Mouse (Mus musculus): ENCODE measurements around the gene Bicd1. TPM values are rescaled to one million over a fixed set of nuclear protein-coding genes. Genes with fewer than 3 reads are reported as not detected.

Gene Bicd1
- polyA plus RNA-seq, 1 experiment from 2014 or later = 29.6 TPM

- peaks cover 5% of the 10 kb centered on the region; the same call in 1 of the 2 replicates for H3K9me3 ChIP-seq (replicated peaks)
These were observed 171.4 kb downstream of the Bicd1 start for GRCm38 (mm10) chr6:149580053-149580452.

GRCm38 (mm10) chr6:149585708-149586504 is 177.2 kb downstream of the Bicd1 start:
- H3K36me3 ChIP-seq (ENCODE audit: poor library complexity, severe bottlenecking) = peaks cover 8% of the 10 kb centered on the region
- no peak overlapping the region for H3K27ac ChIP-seq
- no peak overlapping the region for H3K9ac ChIP-seq
- 92% methylated on average over 7 of the region's 7 CpGs for WGBS
- no peaks in the 10 kb centered on the region for H3K27me3 ChIP-seq
- H3K4me1 ChIP-seq = no peaks in the 10 kb centered on the region
- H3K9me3 ChIP-seq (replicated peaks) = peaks cover 11% of the 10 kb centered on the region
- H3K4me3 ChIP-seq = no peak overlapping the region
- no peak overlapping the region for H3K4me2 ChIP-seq
- no peak for ATAC-seq

More at GRCm38 (mm10) chr6:149580053-149580452, 171.4 kb downstream of the Bicd1 start:
- Histone ChIP-seq H3K4me3 (no peak overlapping the region), H3K27ac (no peak overlapping the region), H3K4me2 (no peak overlapping the region), H3K4me1 (no peaks in the 10 kb centered on the region), H3K27me3 (no peaks in the 10 kb centered on the region), H3K36me3 (ENCODE audit: poor library complexity, severe bottlenecking) (peaks cover 8% of the 10 kb centered on the region), H3K9ac (no peak overlapping the region)
- no peak for ATAC-seq

Small RNAs within 50 kb of the gene (microRNA-seq; reads per million reads assigned to microRNA genes)
- not detected for gene Gm24307

Other genes starting within 250 kb of the Bicd1 start
- 95.6 and 98.2 TPM in 2 replicates for gene Amn1, start 220.2 kb upstream of the Bicd1 start, polyA plus RNA-seq (2015; fragmentation: Nextera tagmentation; extraction: Ambion mirVana)
- 39.7 and 45.3 TPM in 2 replicates for gene Resf1, start 99.5 kb upstream of the Bicd1 start, polyA plus RNA-seq (2015; fragmentation: Nextera tagmentation; extraction: Ambion mirVana)

Measured in forebrain, embryonic 13.5 days (tissue).